Mouse (Mus musculus) spleen, postnatal 4 days (tissue): ENCODE measurements around the gene Syngr4.
A peak's percentile ranks its signal among the peaks of the same experiment; 100 is the strongest.

Experiments
- DNase-seq, 2 experiments: peaks; one replicate each; pipeline ENCODE4 v3.0.0; 2022; ENCODE audit warnings: low spot score in 2 of 2

Syngr4 gene

GRCm38 (mm10) chr7:45869107-45869670, 27.3 kb downstream of the Syngr4 start:
- no peak for DNase-seq

GRCm38 (mm10) chr7:45867871-45868270, 28.6 kb downstream of the Syngr4 start:
- DNase-seq, result no peak

- peak; percentile 86 to 92 for DNase-seq
These were observed 30.3 kb downstream of the Syngr4 start for GRCm38 (mm10) chr7:45865925-45866910.

GRCm38 (mm10) chr7:45864435-45864834, 32.1 kb downstream of the Syngr4 start:
- no peak for DNase-seq

- no peak for DNase-seq
These were observed 33.7 kb downstream of the Syngr4 start for GRCm38 (mm10) chr7:45862804-45863203.

- DNase-seq, result no peak
These were observed 37.5 kb downstream of the Syngr4 start for GRCm38 (mm10) chr7:45859008-45859407.

- no peak for DNase-seq
These were observed 39.3 kb downstream of the Syngr4 start for GRCm38 (mm10) chr7:45856950-45857901.

GRCm38 (mm10) chr7:45853089-45853488, 43.4 kb downstream of the Syngr4 start:
- no peak for DNase-seq

GRCm38 (mm10) chr7:45850661-45851060, 45.9 kb downstream of the Syngr4 start:
- no peak for DNase-seq

- DNase-seq, result no peak
These were observed 48.0 kb downstream of the Syngr4 start for GRCm38 (mm10) chr7:45848447-45849027.

GRCm38 (mm10) chr7:45842950-45843744, 53.4 kb downstream of the Syngr4 start:
- DNase-seq, result no peak
